Mouse (Mus musculus): ENCODE results near the gene Syt5. TPM values are rescaled to one million over a fixed set of nuclear protein-coding genes. Genes with fewer than 3 reads are reported as not detected.
"Not testable (repeated sequence)": the region's sequence is repeated elsewhere in the genome, so short reads cannot be mapped to it uniquely, and the experiment has no call there.

Gene Syt5
- 71.5 and 79.9 TPM in 2 replicates for polyA plus RNA-seq (2014; fragmentation: Nextera tagmentation; extraction: Ambion mirVana)

- ATAC-seq (ENCODE audit: low read depth) = peak; percentile 90
- 6% methylated on average over 33 of the region's 33 CpGs for WGBS
Measured at GRCm38 (mm10) chr7:4547221-4547641, at the start of gene Syt5. TSS of gene Syt5 (minus strand) at chr7:4547541.

GRCm38 (mm10) chr7:4597046-4597445, 49.7 kb upstream of the Syt5 start:
- H3K36me3 ChIP-seq (ENCODE audit: control insufficient read depth, insufficient read depth, low read length); ATAC-seq (ENCODE audit: low read depth); H3K27ac ChIP-seq (ENCODE audit: low read depth, low read length); H3K9me3 ChIP-seq (ENCODE audit: control insufficient read depth, low read length); H3K4me2 ChIP-seq (ENCODE audit: low read depth, low read length); H3K27me3 ChIP-seq (ENCODE audit: control insufficient read depth, insufficient read depth, low read length); H3K4me3 ChIP-seq (ENCODE audit: low read depth, low read length); H3K4me1 ChIP-seq (ENCODE audit: control insufficient read depth, insufficient read depth, low read length); H3K9ac ChIP-seq (replicated peaks; ENCODE audit: low read depth, low read length): not testable (repeated sequence)
- 70% methylated on average over 4 of the region's 4 CpGs for WGBS

More at GRCm38 (mm10) chr7:4547221-4547641, at the start of gene Syt5:
- H3K4me2 ChIP-seq (ENCODE audit: low read depth, low read length) = peak within 1 kb of the TSS; percentile 73
- no peaks in the 10 kb centered on the region for H3K9me3 ChIP-seq (ENCODE audit: control insufficient read depth, low read length)
- peak within 1 kb of the TSS; percentile 87 for H3K27ac ChIP-seq (ENCODE audit: low read depth, low read length)
- peaks cover 6% of the 10 kb centered on the region for H3K4me1 ChIP-seq (ENCODE audit: control insufficient read depth, insufficient read depth, low read length)
- H3K9ac ChIP-seq (replicated peaks; ENCODE audit: low read depth, low read length) = peak within 1 kb of the TSS; percentile 52
- peak within 1 kb of the TSS; percentile 43 for H3K4me3 ChIP-seq (ENCODE audit: low read depth, low read length)
- 0 out of 2 replicates have a peak, but pooled peaks cover 4% of the 10 kb centered on the region for H3K36me3 ChIP-seq (ENCODE audit: control insufficient read depth, insufficient read depth, low read length)
- H3K27me3 ChIP-seq (ENCODE audit: control insufficient read depth, insufficient read depth, low read length) = no peaks in the 10 kb centered on the region

- H3K27ac ChIP-seq (ENCODE audit: low read depth, low read length); H3K9me3 ChIP-seq (ENCODE audit: control insufficient read depth, low read length); ATAC-seq (ENCODE audit: low read depth); H3K4me1 ChIP-seq (ENCODE audit: control insufficient read depth, insufficient read depth, low read length); H3K36me3 ChIP-seq (ENCODE audit: control insufficient read depth, insufficient read depth, low read length); H3K27me3 ChIP-seq (ENCODE audit: control insufficient read depth, insufficient read depth, low read length); H3K4me3 ChIP-seq (ENCODE audit: low read depth, low read length); H3K9ac ChIP-seq (replicated peaks; ENCODE audit: low read depth, low read length); H3K4me2 ChIP-seq (ENCODE audit: low read depth, low read length): not testable (repeated sequence)
- 78% methylated on average over 3 of the region's 3 CpGs for WGBS
Measured at GRCm38 (mm10) chr7:4581481-4581880, 34.1 kb upstream of the Syt5 start.

- not testable (repeated sequence) for ATAC-seq (ENCODE audit: low read depth); H3K4me3 ChIP-seq (ENCODE audit: low read depth, low read length); H3K36me3 ChIP-seq (ENCODE audit: control insufficient read depth, insufficient read depth, low read length); H3K27ac ChIP-seq (ENCODE audit: low read depth, low read length); H3K9me3 ChIP-seq (ENCODE audit: control insufficient read depth, low read length); H3K4me1 ChIP-seq (ENCODE audit: control insufficient read depth, insufficient read depth, low read length); H3K27me3 ChIP-seq (ENCODE audit: control insufficient read depth, insufficient read depth, low read length); H3K9ac ChIP-seq (replicated peaks; ENCODE audit: low read depth, low read length); H3K4me2 ChIP-seq (ENCODE audit: low read depth, low read length)
- 59% methylated on average over 2 of the region's 2 CpGs for WGBS
Measured at GRCm38 (mm10) chr7:4572361-4572760, 25.0 kb upstream of the Syt5 start.

- 96% methylated on average over 3 of the region's 3 CpGs for WGBS
- H3K27ac ChIP-seq (ENCODE audit: low read depth, low read length) = no peak overlapping the region
- H3K27me3 ChIP-seq (ENCODE audit: control insufficient read depth, insufficient read depth, low read length) = no peaks in the 10 kb centered on the region
Measured at GRCm38 (mm10) chr7:4562660-4563059, 15.3 kb upstream of the Syt5 start.

GRCm38 (mm10) chr7:4557167-4557560, 9.8 kb upstream of the Syt5 start:
- 70% methylated on average over 6 of the region's 6 CpGs for WGBS
- Histone ChIP-seq H3K4me1 (ENCODE audit: control insufficient read depth, insufficient read depth, low read length) (no peaks in the 10 kb centered on the region), H3K27me3 (ENCODE audit: control insufficient read depth, insufficient read depth, low read length) (no peaks in the 10 kb centered on the region), H3K9ac (replicated peaks; ENCODE audit: low read depth, low read length) (no peak overlapping the region), H3K4me3 (ENCODE audit: low read depth, low read length) (no peak overlapping the region), H3K27ac (ENCODE audit: low read depth, low read length) (no peak overlapping the region), H3K36me3 (ENCODE audit: control insufficient read depth, insufficient read depth, low read length) (no peaks in the 10 kb centered on the region), H3K9me3 (ENCODE audit: control insufficient read depth, low read length) (no peaks in the 10 kb centered on the region), H3K4me2 (ENCODE audit: low read depth, low read length) (peak overlapping the region; percentile 30)
- peak; percentile 61; the same call in 1 of the 2 replicates for ATAC-seq (ENCODE audit: low read depth)

More at GRCm38 (mm10) chr7:4562660-4563059, 15.3 kb upstream of the Syt5 start:
- H3K4me2 ChIP-seq (ENCODE audit: low read depth, low read length) = no peak overlapping the region
- no peaks in the 10 kb centered on the region for H3K4me1 ChIP-seq (ENCODE audit: control insufficient read depth, insufficient read depth, low read length)
- H3K9me3 ChIP-seq (ENCODE audit: control insufficient read depth, low read length) = no peaks in the 10 kb centered on the region
- no peak overlapping the region for H3K4me3 ChIP-seq (ENCODE audit: low read depth, low read length)
- no peak overlapping the region for H3K9ac ChIP-seq (replicated peaks; ENCODE audit: low read depth, low read length)
- H3K36me3 ChIP-seq (ENCODE audit: control insufficient read depth, insufficient read depth, low read length) = no peaks in the 10 kb centered on the region
- ATAC-seq (ENCODE audit: low read depth) = no peak

- 24% methylated on average over 15 of the region's 15 CpGs for WGBS
- H3K4me3 ChIP-seq (ENCODE audit: low read depth, low read length) = no peak overlapping the region
- peak; percentile 96 for ATAC-seq (ENCODE audit: low read depth)
- H3K4me1 ChIP-seq (ENCODE audit: control insufficient read depth, insufficient read depth, low read length) = no peaks in the 10 kb centered on the region
- H3K27ac ChIP-seq (ENCODE audit: low read depth, low read length) = no peak overlapping the region
- no peak overlapping the region for H3K9ac ChIP-seq (replicated peaks; ENCODE audit: low read depth, low read length)
- no peaks in the 10 kb centered on the region for H3K27me3 ChIP-seq (ENCODE audit: control insufficient read depth, insufficient read depth, low read length)
- H3K9me3 ChIP-seq (ENCODE audit: control insufficient read depth, low read length) = no peaks in the 10 kb centered on the region
- no peaks in the 10 kb centered on the region for H3K36me3 ChIP-seq (ENCODE audit: control insufficient read depth, insufficient read depth, low read length)
- H3K4me2 ChIP-seq (ENCODE audit: low read depth, low read length) = peak overlapping the region; percentile 30
Measured at GRCm38 (mm10) chr7:4556256-4557166, 9.2 kb upstream of the Syt5 start.

- Histone ChIP-seq H3K27me3 (ENCODE audit: control insufficient read depth, insufficient read depth, low read length) (no peaks in the 10 kb centered on the region), H3K4me2 (ENCODE audit: low read depth, low read length) (peak overlapping the region; percentile 73), H3K9me3 (ENCODE audit: control insufficient read depth, low read length) (no peaks in the 10 kb centered on the region), H3K36me3 (ENCODE audit: control insufficient read depth, insufficient read depth, low read length) (0 out of 2 replicates have a peak, but pooled peaks cover 4% of the 10 kb centered on the region), H3K4me3 (ENCODE audit: low read depth, low read length) (peak overlapping the region; percentile 43), H3K9ac (replicated peaks; ENCODE audit: low read depth, low read length) (peak overlapping the region; percentile 52), H3K27ac (ENCODE audit: low read depth, low read length) (peak overlapping the region; percentile 87), H3K4me1 (ENCODE audit: control insufficient read depth, insufficient read depth, low read length) (peaks cover 6% of the 10 kb centered on the region)
- ATAC-seq (ENCODE audit: low read depth) = peak; percentile 90
- under 1% methylated on average over 26 of the region's 26 CpGs for WGBS
Measured at GRCm38 (mm10) chr7:4546591-4547131, 680 bp downstream of the Syt5 start.

- H3K36me3 ChIP-seq (ENCODE audit: control insufficient read depth, insufficient read depth, low read length) = peaks cover 6% of the 10 kb centered on the region; the same call in 1 of the 2 replicates
Measured at GRCm38 (mm10) chr7:4546050-4546449, 1.3 kb downstream of the Syt5 start.

More at GRCm38 (mm10) chr7:4546050-4546449, 1.3 kb downstream of the Syt5 start:
- H3K9ac ChIP-seq (replicated peaks; ENCODE audit: low read depth, low read length) = peak overlapping the region; percentile 52; the same call in 1 of the 2 replicates
- 66% methylated on average over 15 of the region's 15 CpGs for WGBS
- H3K4me1 ChIP-seq (ENCODE audit: control insufficient read depth, insufficient read depth, low read length) = peaks cover 6% of the 10 kb centered on the region
- H3K4me3 ChIP-seq (ENCODE audit: low read depth, low read length) = peak overlapping the region; percentile 43
- H3K4me2 ChIP-seq (ENCODE audit: low read depth, low read length) = peak overlapping the region; percentile 73
- peak overlapping the region; percentile 87 for H3K27ac ChIP-seq (ENCODE audit: low read depth, low read length)
- H3K27me3 ChIP-seq (ENCODE audit: control insufficient read depth, insufficient read depth, low read length) = no peaks in the 10 kb centered on the region
- peak; percentile 35; the same call in 1 of the 2 replicates for ATAC-seq (ENCODE audit: low read depth)
- H3K9me3 ChIP-seq (ENCODE audit: control insufficient read depth, low read length) = no peaks in the 10 kb centered on the region
